Mouse (Mus musculus) leukemia stem cell, adult 10-12 weeks (primary cell): ENCODE results near the gene Coro2a. TPM values are rescaled to one million over a fixed set of nuclear protein-coding genes. Genes with fewer than 3 reads are reported as not detected.

Source experiments
- polyA plus RNA-seq: library from polyadenylated mRNA; stranded (reverse); fragments of >175 nt; gene quantifications from 2 replicates; pipeline ENCODE4 v1.2.3, GENCODE M21; 2012; ENCODE audit warnings: low replicate concordance

The Coro2a gene
- polyA plus RNA-seq: 2.6 and 4.5 TPM in 2 replicates

DNA sequence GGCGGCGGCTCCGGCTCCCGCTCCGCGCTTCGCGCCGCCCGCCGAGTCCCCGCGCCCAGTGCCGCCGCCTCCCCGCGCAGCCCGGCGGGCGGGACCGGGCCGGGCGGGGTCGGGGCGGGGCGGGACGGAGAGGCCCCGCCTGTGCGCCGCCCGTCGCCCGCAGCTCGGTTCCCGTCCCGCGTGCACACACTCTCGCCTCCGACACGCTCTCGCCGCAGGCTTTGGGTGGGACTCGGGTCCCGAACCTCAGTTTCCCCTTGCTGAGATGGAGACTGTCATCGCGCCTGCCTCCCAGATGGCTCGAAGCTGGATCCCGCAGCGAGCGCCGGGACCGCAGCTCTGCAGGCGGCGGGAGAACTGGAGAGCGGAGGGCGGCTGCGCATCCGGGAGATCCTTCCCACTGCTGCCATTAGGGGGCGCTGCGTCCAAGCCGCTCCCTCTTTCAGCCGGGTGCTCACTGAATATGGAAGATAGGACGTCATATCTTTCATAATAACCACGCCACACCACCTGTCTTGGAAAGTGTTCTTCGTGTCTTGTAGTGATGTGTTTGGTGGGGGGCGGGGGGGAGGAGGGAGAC lies at the start of gene Coro2a:
Coro2a (minus strand) TSS at position 359 of the 580 bp plus-strand sequence.

DNA sequence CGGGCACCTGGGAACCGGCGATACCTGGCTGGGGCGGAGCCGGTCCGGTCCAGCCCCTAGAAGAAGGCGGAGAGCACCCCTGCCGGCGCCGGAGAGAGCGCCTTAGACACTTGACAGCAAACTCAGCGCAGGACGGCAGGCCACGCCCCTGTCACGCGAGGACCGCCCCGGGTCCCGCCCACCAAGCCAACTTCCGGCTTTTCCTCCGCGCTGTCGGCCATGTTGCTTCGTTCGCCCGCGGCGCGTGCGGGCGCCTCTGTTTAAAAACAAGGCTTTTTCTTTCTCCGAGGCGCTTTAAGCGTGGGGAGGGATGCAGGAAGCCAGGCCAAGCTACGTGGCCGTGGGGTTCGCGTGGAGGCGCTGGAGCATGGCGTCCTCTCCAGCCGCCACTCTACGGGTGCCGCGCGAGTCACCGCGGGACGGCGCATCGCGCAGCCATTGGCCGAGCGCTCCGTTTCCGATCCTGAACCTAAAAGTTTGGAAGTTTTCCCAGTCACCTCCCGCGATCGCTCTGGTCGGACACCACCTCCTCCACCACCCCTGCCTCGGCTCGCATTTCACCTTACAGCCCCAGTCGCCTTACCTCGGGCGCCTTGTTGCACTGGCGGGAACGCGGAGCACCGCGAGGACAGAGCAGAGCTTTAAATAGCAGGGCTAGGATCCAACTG lies 48.2 kb upstream of the Coro2a start, which contains the start of gene Tbc1d2:
Tbc1d2 (minus strand) TSS at position 124 of the 668 bp plus-strand sequence.

DNA sequence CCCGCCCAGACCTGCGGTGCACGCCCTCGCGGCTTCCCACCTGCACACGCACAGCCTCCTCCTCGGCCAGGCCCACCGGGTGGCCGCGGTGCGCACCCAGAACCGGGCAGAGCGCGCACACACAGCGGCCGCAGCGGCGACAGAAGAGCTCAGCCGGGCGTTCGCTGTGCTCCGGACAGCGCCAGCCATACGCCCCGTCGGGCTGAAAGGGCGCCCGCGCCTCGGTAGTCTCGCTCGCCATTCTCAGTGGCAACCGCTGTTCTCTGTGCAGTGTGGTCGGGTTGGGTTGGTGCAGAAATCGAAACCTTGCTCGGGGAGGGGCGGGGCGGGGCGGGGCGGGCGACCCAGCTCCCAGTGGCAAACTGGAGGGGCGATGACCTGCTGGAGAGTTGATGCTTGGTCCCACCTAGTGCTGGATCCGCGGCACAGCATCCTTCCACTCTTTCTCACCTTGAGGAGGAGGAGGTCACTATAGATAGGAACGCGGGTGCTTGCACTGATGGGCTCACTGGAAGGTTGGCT lies 66.1 kb downstream of the Coro2a start, which contains the start of gene Trim14:
Trim14 (minus strand) TSS at position 302 of the 522 bp plus-strand sequence.

DNA sequence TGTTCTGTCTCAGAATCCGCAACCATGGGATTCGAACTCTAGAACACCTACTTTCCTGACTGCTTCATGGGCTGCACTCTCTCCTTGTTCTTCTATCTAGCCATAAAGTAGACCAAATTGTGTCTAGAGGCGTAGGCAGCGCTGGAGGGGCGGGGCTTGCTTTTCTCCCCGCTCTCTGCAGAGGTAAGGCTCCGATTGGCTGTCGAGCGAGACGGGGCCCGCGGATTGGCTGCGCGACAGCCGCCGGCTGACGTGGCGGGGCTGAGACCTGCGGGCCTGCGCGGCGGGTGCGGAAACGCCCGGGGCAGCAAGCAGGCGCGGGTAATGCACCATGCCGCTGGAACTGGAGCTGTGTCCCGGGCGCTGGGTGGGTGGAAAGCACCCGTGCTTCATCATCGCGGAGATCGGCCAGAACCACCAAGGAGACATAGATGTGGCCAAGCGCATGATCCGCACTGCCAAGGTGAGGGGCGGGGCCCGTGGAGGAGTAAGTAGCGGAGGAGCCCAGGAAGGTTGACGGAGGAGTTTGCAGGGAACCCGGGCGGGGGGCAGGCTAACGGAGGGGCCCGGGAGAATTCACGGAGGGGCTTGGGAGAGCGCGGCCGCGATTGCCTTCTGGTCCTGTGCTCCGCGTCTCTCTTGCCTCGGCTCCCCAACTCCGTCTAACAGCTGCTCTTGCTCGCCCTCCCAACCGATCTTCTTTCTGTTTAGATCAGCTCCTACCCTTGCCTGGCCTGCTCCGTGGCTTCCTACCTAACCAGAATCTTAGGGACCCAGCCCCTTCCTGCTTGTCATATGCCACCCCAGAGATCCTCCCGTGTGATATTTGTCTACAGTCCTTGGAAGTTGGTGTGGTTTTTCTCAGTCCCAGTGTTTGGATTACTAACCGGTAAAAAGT lies 112.7 kb downstream of the Coro2a start, which contains the start of gene Nans:
Nans (plus strand) TSS at position 221 of the 898 bp plus-strand sequence.

Other genes starting within 250 kb of the Coro2a start
- gene Trmo, start 212.8 kb downstream of the Coro2a start, polyA plus RNA-seq: 5.4 and 5.6 TPM in 2 replicates
- 24.6 and 38.0 TPM in 2 replicates for gene Hemgn, start 188.7 kb downstream of the Coro2a start, polyA plus RNA-seq
- gene Anp32b, start 151.3 kb downstream of the Coro2a start, polyA plus RNA-seq: 1,030 and 2,061 TPM in 2 replicates
- 31.8 and 43.5 TPM in 2 replicates for gene Nans, start 113.0 kb downstream of the Coro2a start, polyA plus RNA-seq
- 8.1 and 14.6 TPM in 2 replicates for gene Trim14, start 66.1 kb downstream of the Coro2a start, polyA plus RNA-seq
- gene Tbc1d2, start 48.0 kb upstream of the Coro2a start, polyA plus RNA-seq: 0.30 and 0.50 TPM in 2 replicates